Mouse (Mus musculus): ENCODE data around the gene Lag3.

The Lag3 gene

GRCm38 (mm10) chr6:124919695-124920317, 8.3 kb upstream of the Lag3 start, which contains the start of gene Ptms:
Gene Ptms, minus strand, starts transcription at chr6:124920103.
- peak; percentile 96 for DNase-seq

GRCm38 (mm10) chr6:124918890-124919627, 7.6 kb upstream of the Lag3 start:
- no peak for DNase-seq

- no peak for DNase-seq
These were observed 6.8 kb upstream of the Lag3 start for GRCm38 (mm10) chr6:124918331-124918690.

- peak; percentile 95 for DNase-seq
These were observed 6.2 kb upstream of the Lag3 start for GRCm38 (mm10) chr6:124917518-124918330.

- peak; percentile 88 for DNase-seq
These were observed 5.4 kb upstream of the Lag3 start for GRCm38 (mm10) chr6:124916695-124917517.

- DNase-seq = peak; percentile 88
These were observed 4.6 kb upstream of the Lag3 start for GRCm38 (mm10) chr6:124915942-124916694.

GRCm38 (mm10) chr6:124915160-124915941, 3.8 kb upstream of the Lag3 start:
- DNase-seq = no peak

- no peak for DNase-seq
These were observed 3.0 kb upstream of the Lag3 start for GRCm38 (mm10) chr6:124914511-124914910.

GRCm38 (mm10) chr6:124913721-124914285, 2.3 kb upstream of the Lag3 start:
- DNase-seq = no peak

GRCm38 (mm10) chr6:124913214-124913613, 1.7 kb upstream of the Lag3 start:
- DNase-seq = no peak

- no peak for DNase-seq
These were observed 1.5 kb downstream of the Lag3 start for GRCm38 (mm10) chr6:124910032-124910431.

- DNase-seq = no peak
These were observed 3.7 kb downstream of the Lag3 start for GRCm38 (mm10) chr6:124907767-124908166.

- no peak for DNase-seq
These were observed 6.3 kb downstream of the Lag3 start for GRCm38 (mm10) chr6:124904991-124905860.

GRCm38 (mm10) chr6:124904161-124904981, 7.1 kb downstream of the Lag3 start:
- peak; percentile 88 for DNase-seq

- DNase-seq = peak; percentile 91
These were observed 7.8 kb downstream of the Lag3 start for GRCm38 (mm10) chr6:124903580-124904151.

GRCm38 (mm10) chr6:124901851-124902250, 9.7 kb downstream of the Lag3 start:
- no peak for DNase-seq

- DNase-seq = peak; percentile 91
These were observed 10.6 kb downstream of the Lag3 start for GRCm38 (mm10) chr6:124900801-124901480.

Data from layer of hippocampus, adult 9-11 months (tissue).